Mouse (Mus musculus) embryonic facial prominence, embryonic 12.5 days (tissue): ENCODE results near the gene Epb42. TPM values are rescaled to one million over a fixed set of nuclear protein-coding genes. Genes with fewer than 3 reads are reported as not detected.
"Not testable (repeated sequence)": the region's sequence is repeated elsewhere in the genome, so short reads cannot be mapped to it uniquely, and the experiment has no call there.

Source experiments
- ATAC-seq: fragments of 200-750 bp; cut with Nextera tagmentation; 2 replicates; pipeline ENCODE4 v1.8.0; 2017; ENCODE audit not compliant: insufficient number of reproducible peaks, insufficient read depth, low FRiP score, low TSS enrichment
- H3K27ac ChIP-seq: fragments of 300-500 bp; sonication (generic); 2 replicates; pipeline ENCODE4 v1.5.1; 2016; ENCODE audit warnings: mild to moderate bottlenecking
- H3K27me3 ChIP-seq: fragments of 300-500 bp; sonication (generic); 2 replicates; pipeline ENCODE4 v1.6.1; 2016; ENCODE audit warnings: mild to moderate bottlenecking, moderate library complexity
- H3K36me3 ChIP-seq: fragments of 300-500 bp; sonication (generic); 2 replicates; pipeline ENCODE4 v1.6.1; 2016; ENCODE audit warnings: mild to moderate bottlenecking
- H3K4me1 ChIP-seq: fragments of 300-500 bp; sonication (generic); 2 replicates; pipeline ENCODE4 v1.6.1; 2016
- H3K4me2 ChIP-seq: fragments of 300-500 bp; sonication (generic); replicated peaks from 2 replicates; pipeline ENCODE4 v1.6.1; 2016; ENCODE audit warnings: mild to moderate bottlenecking, moderate library complexity
- H3K4me3 ChIP-seq: fragments of 300-500 bp; sonication (generic); 2 replicates; pipeline ENCODE4 v1.5.1; 2016; ENCODE audit warnings: mild to moderate bottlenecking
- H3K9ac ChIP-seq: fragments of 300-500 bp; sonication (generic); 2 replicates; pipeline ENCODE4 v1.6.1; 2016; ENCODE audit warnings: mild to moderate bottlenecking, moderate library complexity
- H3K9me3 ChIP-seq: fragments of 300-500 bp; sonication (generic); 2 replicates; pipeline ENCODE4 v1.6.1; 2016; ENCODE audit warnings: mild to moderate bottlenecking, moderate library complexity
- WGBS: fragments of 180-500 bp; shearing (Covaris S2); methylation state at CpG from one replicate; pipeline ENCODE4 v1.1.7; 2016; 5-methylcytosine and 5-hydroxymethylcytosine counted together
- polyA plus RNA-seq: library from polyadenylated mRNA; unstranded; fragments of >200 nt; fragmentation: Nextera tagmentation; extraction: Ambion mirVana; gene quantifications from 2 replicates; pipeline ENCODE4 v1.2.1, GENCODE M21; 2016

Gene Epb42
- polyA plus RNA-seq, 1 experiment from 2014 or later = 5.0 TPM

DNA sequence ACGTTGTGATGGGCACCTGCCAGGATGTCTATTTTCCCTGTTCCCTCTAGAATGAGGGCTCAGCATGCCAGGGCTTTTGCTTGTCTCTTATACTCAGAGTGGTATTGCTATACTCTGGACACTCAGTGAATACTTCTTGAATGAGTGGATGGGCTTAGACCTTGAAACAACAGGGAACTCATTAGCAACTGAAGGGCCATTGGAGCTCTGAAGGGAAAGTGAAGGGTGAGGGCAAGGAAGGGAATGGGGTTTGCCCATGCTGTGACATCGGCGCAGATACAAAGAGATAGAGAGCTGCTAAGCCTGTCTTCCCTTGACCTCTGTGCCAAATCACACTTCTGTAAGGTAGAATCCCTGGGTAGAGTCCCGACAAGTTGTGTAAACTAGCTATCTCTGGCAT lies 8.8 kb upstream of the Epb42 start:
- H3K36me3 ChIP-seq = no peaks in the 10 kb centered on the region
- no peak for ATAC-seq
- no peak overlapping the region for H3K4me3 ChIP-seq

DNA sequence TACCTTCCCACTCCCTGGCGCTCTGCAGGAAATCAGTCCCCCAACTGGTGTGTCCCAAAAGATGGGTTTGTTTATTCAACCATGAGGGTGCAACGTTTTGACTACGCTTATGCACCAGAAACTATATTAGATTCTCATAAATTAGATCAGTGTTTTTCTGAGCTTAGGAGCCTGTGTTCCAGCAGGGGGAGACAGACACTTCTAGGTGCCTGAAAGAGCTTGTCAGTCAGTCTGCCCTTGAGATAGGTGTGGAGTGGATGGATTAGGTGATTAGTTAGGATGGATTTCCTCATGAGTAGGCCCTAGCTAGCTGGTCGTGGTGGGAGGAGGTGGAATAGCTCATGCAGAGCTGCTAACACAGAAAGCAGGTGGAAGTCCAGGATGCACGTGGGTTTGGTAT lies 4.2 kb upstream of the Epb42 start:
- no peaks in the 10 kb centered on the region for H3K4me1 ChIP-seq
- no peak overlapping the region for H3K27ac ChIP-seq
- no peak overlapping the region for H3K4me2 ChIP-seq
- no peaks in the 10 kb centered on the region for H3K36me3 ChIP-seq
- ATAC-seq = no peak
- H3K27me3 ChIP-seq = no peaks in the 10 kb centered on the region
- no peaks in the 10 kb centered on the region for H3K9me3 ChIP-seq
- H3K9ac ChIP-seq = no peak overlapping the region
- H3K4me3 ChIP-seq = no peak overlapping the region
- 49% methylated on average over 5 of the region's 5 CpGs for WGBS

More for the DNA sequence above, 8.8 kb upstream of the Epb42 start:
- no peaks in the 10 kb centered on the region for H3K27me3 ChIP-seq
- WGBS = 79% methylated on average over 4 of the region's 4 CpGs
- no peaks in the 10 kb centered on the region for H3K9me3 ChIP-seq
- no peaks in the 10 kb centered on the region for H3K4me1 ChIP-seq
- no peak overlapping the region for H3K9ac ChIP-seq
- no peak overlapping the region for H3K27ac ChIP-seq
- no peak overlapping the region for H3K4me2 ChIP-seq

DNA sequence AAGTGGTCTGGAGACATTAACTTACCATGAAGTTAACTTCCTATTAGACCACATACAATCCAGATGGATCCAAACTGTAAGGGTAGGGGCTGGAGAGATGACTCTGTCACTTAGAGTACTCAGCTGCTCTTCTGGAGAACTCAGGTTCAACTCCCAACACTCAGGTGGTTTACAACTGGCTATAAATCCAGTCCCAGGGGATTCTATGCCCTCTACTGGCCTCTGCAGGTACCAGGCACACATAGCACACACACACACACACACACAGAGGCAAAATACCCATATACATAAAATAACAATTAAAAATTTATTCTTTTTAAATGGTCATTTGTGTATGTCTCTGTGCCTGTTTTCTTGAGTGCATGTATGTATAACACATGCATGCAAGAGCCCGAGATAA lies 2.5 kb upstream of the Epb42 start:
- Histone ChIP-seq H3K9ac (no peak overlapping the region), H3K36me3 (no peaks in the 10 kb centered on the region), H3K4me1 (no peaks in the 10 kb centered on the region), H3K4me3 (no peak overlapping the region), H3K27me3 (no peaks in the 10 kb centered on the region), H3K9me3 (no peaks in the 10 kb centered on the region), H3K4me2 (no peak overlapping the region), H3K27ac (no peak overlapping the region)
- ATAC-seq = no peak
- 84% methylated on average over 1 of the region's 1 CpGs for WGBS

DNA sequence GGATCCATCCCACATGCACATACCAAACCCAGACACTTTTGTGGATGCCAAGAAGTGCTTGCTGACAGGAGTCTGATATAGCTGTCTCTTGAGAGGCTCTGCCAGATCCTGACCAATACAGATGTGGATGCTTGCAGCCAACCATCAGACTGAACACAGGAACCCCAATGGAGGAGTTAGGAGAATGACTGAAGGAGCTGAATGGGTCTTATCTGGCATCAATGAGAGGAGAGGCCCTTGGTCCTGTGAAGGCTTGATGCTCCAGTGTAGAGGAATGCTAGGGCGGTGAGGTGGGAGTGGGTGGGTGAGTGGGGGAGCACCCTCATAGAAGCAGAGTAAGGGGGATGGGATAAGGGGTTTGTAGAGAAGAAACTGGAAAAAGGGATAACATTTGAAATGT lies 2.0 kb upstream of the Epb42 start:
- not testable (repeated sequence) for H3K9me3 ChIP-seq, H3K36me3 ChIP-seq, H3K4me2 ChIP-seq, ATAC-seq, H3K27me3 ChIP-seq, H3K9ac ChIP-seq, H3K4me3 ChIP-seq, H3K4me1 ChIP-seq, H3K27ac ChIP-seq
- WGBS = 95% methylated on average over 1 of the region's 1 CpGs

DNA sequence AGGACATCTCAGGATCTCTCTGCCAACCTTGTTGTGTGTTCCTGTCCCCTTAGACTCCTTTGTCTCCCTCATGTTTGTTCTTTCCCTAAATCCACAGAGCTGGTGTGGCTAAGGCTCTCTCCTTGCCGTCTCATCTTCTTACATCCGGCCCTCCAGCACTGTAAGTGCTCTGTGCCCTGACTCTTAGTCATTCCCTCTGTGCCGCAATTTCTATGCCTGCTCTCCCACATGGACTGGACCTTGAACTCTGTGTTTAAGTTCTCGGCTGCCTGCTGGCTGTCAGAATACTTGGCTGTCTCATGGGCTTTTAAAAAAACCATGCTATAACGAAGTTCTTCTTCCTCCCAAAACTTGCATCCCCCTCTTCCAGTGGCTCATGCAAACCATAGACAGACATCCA lies 14.0 kb downstream of the Epb42 start:
- H3K27me3 ChIP-seq = peaks cover 3% of the 10 kb centered on the region; the same call in 1 of the 2 replicates
- WGBS = 64% methylated on average over 5 of the region's 5 CpGs
- no peak overlapping the region for H3K27ac ChIP-seq
- no peaks in the 10 kb centered on the region for H3K4me1 ChIP-seq
- H3K4me2 ChIP-seq = no peak overlapping the region
- peaks cover 1% of the 10 kb centered on the region for H3K36me3 ChIP-seq
- no peaks in the 10 kb centered on the region for H3K9me3 ChIP-seq
- no peak overlapping the region for H3K4me3 ChIP-seq
- ATAC-seq = no peak
- H3K9ac ChIP-seq = no peak overlapping the region

DNA sequence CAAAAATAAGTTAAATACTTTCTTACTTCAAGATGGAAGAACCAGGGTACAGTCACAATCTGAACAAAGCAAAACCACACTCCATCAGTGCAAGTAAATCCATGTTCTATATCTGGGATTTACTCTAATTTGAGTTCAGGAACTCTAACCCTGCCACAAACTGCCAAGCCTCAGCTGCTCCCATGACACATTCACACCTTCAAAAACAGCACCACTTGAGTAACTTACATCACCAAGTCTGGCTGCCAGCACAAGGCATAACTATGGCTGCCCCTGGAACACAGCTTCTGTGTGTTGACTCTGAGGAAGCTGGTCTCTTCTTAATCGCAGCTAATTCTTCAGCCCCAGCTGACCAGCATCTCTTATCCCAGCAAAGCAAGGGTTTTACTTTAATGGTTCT lies 19.7 kb downstream of the Epb42 start:
- Histone ChIP-seq H3K27ac (no peak overlapping the region), H3K36me3 (peaks cover 25% of the 10 kb centered on the region), H3K4me2 (no peak overlapping the region), H3K4me3 (no peak overlapping the region), H3K27me3 (no peaks in the 10 kb centered on the region), H3K4me1 (no peaks in the 10 kb centered on the region), H3K9ac (no peak overlapping the region), H3K9me3 (no peaks in the 10 kb centered on the region)
- no peak for ATAC-seq
- WGBS = 85% methylated on average over 1 of the region's 1 CpGs

DNA sequence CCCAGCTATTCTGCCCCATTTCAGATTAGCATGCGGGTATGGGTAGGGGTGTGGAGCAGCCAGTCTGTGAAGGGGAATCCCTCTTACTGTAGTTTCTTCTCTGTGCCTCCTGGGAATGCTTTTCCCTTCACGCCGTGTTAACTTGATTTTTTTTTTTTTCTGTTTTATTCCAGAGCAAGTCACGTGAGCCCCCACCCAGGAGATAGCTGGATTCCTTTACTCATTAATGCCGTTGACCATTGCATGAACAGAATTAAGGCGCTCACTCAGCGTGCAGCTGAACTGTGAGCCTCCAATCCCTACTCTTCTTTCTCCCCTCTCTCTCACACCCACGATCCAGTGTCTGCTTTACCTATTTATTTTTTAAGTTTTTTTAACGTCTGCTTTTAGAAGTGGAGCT lies 20.6 kb downstream of the Epb42 start:
- no peaks in the 10 kb centered on the region for H3K9me3 ChIP-seq
- H3K4me1 ChIP-seq = no peaks in the 10 kb centered on the region
- 86% methylated on average over 9 of the region's 9 CpGs for WGBS
- no peak overlapping the region for H3K9ac ChIP-seq
- H3K4me3 ChIP-seq = no peak overlapping the region
- ATAC-seq = no peak
- H3K27me3 ChIP-seq = no peaks in the 10 kb centered on the region
- no peak overlapping the region for H3K27ac ChIP-seq
- no peak overlapping the region for H3K4me2 ChIP-seq
- H3K36me3 ChIP-seq = peaks cover 25% of the 10 kb centered on the region

DNA sequence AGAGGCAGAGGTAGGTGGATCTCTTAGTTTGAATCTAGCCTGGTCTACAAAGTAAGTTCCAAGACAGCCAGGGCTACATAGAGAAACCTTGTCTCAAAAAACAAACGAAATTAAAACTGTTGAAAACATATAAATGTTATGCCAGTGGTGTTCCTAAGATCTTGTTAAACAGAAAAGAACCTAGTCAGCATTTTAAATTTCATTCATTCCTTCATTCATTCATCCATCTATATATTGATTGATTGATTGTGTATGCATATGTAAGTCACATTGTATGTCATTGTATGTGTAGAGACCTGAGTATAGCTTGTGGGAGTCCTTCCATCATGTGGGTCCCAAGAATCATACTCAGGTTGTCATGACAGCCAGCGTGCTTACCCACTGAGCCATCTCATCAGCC lies 21.4 kb downstream of the Epb42 start:
- no peak overlapping the region for H3K4me2 ChIP-seq
- no peak overlapping the region for H3K4me3 ChIP-seq
- no peaks in the 10 kb centered on the region for H3K4me1 ChIP-seq
- H3K27me3 ChIP-seq = no peaks in the 10 kb centered on the region
- no peak for ATAC-seq
- no peaks in the 10 kb centered on the region for H3K9me3 ChIP-seq
- H3K27ac ChIP-seq = no peak overlapping the region
- WGBS = 76% methylated on average over 2 of the region's 2 CpGs
- peaks cover 25% of the 10 kb centered on the region for H3K36me3 ChIP-seq
- H3K9ac ChIP-seq = no peak overlapping the region

DNA sequence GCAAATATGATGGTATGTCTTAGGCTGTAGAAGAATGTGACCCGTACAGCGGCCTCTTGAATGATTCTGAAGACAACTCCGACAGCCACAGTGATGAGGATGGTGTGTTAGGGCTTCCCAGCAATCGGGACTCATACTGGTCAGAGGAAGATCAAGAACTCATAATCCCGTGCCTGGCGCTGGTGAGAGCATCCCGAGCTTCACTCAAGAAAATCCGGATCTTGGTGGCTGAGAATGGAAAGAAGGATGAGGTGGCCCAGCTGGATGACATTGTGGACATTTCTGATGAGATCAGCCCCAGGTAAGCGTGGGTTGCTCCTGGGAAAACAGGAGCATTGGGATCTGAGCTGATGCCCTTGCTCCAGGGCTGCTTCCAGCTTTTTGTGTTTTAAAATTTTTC lies 24.2 kb downstream of the Epb42 start:
- H3K4me2 ChIP-seq = no peak overlapping the region
- ATAC-seq = no peak
- no peak overlapping the region for H3K4me3 ChIP-seq
- H3K9ac ChIP-seq = no peak overlapping the region
- no peak overlapping the region for H3K27ac ChIP-seq
- H3K4me1 ChIP-seq = peaks cover 7% of the 10 kb centered on the region
- H3K36me3 ChIP-seq = peaks cover 22% of the 10 kb centered on the region
- H3K9me3 ChIP-seq = no peaks in the 10 kb centered on the region
- no peaks in the 10 kb centered on the region for H3K27me3 ChIP-seq
- WGBS = 92% methylated on average over 9 of the region's 9 CpGs

DNA sequence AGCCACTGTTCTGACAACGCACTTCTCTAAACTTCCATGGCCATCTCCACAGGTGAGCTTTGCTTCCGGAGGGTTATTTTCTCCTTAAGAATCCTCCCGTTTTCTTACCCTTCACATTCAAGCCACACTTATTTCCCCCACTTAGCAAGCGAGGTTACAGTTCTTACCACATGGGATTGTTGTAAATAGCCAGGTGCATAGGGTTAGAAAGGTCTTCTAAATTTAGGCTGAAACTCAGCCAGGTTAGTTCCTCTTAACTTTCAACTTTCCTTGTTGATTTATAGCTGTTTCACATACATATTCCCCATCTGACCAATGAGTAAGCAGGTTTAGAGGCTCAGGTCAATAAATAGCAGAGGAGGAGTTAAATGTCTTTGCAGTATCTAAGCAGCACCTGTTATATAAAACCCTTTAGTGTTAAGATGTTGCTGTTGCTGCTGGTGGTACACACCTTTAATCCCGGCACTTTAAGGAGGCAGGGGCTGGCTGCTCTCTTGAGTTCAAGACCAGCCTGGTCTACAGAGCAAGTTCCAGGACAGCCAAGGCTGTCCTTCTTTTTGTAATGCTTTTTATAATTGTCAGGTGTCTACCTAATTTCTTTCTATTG lies 27.7 kb downstream of the Epb42 start:
- Histone ChIP-seq H3K9ac (peak overlapping the region; percentile 69), H3K4me3 (peak overlapping the region; percentile 84), H3K27ac (no peak overlapping the region), H3K4me2 (peak overlapping the region; percentile 78), H3K27me3 (no peaks in the 10 kb centered on the region), H3K9me3 (no peaks in the 10 kb centered on the region), H3K4me1 (peaks cover 7% of the 10 kb centered on the region), H3K36me3 (peaks cover 9% of the 10 kb centered on the region)
- 27% methylated on average over 5 of the region's 5 CpGs for WGBS
- ATAC-seq = no peak

DNA sequence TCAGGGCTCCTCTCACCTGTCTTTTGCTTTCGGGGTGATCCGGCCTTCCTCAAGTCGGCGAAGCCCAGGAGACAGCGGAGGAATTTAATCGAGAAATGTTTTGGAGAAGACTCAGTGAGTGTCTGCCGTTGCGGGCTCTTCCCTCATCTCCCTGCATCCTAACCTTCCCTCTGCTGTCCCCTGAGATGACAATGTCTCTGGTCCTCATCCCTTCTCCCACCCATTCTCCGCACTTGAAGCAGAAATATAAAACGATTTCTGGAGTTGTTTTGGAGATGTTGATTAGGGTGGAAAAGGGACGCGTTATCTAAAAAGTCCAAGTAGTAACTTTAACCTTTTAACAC lies 28.2 kb downstream of the Epb42 start:
- 0 out of 2 replicates have a peak, but pooled peaks have one; percentile 7 for ATAC-seq
- H3K9me3 ChIP-seq = no peaks in the 10 kb centered on the region
- peaks cover 7% of the 10 kb centered on the region for H3K4me1 ChIP-seq
- H3K36me3 ChIP-seq = peaks cover 9% of the 10 kb centered on the region
- H3K9ac ChIP-seq = peak overlapping the region; percentile 69
- WGBS = 1% methylated on average over 12 of the region's 12 CpGs
- peak overlapping the region; percentile 78 for H3K4me2 ChIP-seq
- H3K27me3 ChIP-seq = no peaks in the 10 kb centered on the region
- no peak overlapping the region for H3K27ac ChIP-seq
- H3K4me3 ChIP-seq = peak overlapping the region; percentile 84

DNA sequence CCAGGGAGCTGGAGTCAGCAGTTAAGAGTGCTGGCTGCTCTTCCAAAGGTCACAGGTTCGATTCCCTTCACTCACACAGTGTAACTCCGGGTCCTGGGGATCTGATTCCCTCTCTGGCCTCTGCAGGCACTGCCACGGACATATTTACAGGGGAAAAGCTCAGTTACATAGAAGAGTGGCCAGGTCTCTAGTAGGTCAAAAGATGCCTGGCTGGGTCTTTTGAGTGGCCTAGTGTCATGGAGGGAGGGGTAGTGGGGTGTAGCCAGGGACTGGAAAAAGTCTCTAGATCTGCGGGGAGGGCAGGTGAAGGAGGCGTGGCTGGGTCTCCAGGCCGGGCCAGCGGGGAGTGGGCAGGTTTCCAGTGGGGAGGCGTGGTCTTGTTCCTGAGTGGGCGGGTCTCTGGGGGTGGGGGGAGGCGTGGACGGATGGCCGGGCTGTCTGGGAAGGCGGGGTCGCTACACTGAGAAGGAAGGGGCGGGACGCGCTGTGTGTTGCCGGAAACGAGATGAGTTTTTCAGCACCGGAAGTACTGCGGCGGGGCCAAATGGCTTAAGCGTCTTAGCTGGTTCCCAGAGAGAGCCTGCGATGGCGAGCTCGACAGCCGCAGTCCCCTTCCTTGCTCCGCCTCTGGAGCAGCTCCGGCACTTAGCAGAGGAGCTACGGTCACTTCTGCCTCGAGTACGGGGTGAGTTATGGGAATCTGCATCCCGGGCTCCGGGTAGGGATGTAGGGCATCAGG lies 28.8 kb downstream of the Epb42 start, which contains the start of gene Ccndbp1:
Gene Ccndbp1 (plus strand): TSS at position 479 of the 739 bp plus-strand sequence.
- WGBS = 2% methylated on average over 34 of the region's 34 CpGs
- Histone ChIP-seq H3K4me3 (peak within 1 kb of the TSS; percentile 84), H3K27ac (0 out of 2 replicates have a peak within 1 kb of the TSS, but pooled peaks have one; percentile 4), H3K4me2 (peak within 1 kb of the TSS; percentile 78), H3K9me3 (no peaks in the 10 kb centered on the region), H3K4me1 (peaks cover 7% of the 10 kb centered on the region), H3K36me3 (peaks cover 9% of the 10 kb centered on the region), H3K27me3 (no peaks in the 10 kb centered on the region), H3K9ac (peak within 1 kb of the TSS; percentile 69)
- peak; percentile 93 for ATAC-seq
